Mouse (Mus musculus) CH12F3 (cell line): ENCODE results near the gene Uox.

ENCODE experiments used
- in situ Hi-C: fragments of 300-500 bp; cut with MboI; formaldehyde crosslinking; loops from 2 replicates; pipeline ENCODE4 v1.14.3; 2020; ENCODE audit warnings: low sequenced_read_pairs

Uox gene

DNA sequence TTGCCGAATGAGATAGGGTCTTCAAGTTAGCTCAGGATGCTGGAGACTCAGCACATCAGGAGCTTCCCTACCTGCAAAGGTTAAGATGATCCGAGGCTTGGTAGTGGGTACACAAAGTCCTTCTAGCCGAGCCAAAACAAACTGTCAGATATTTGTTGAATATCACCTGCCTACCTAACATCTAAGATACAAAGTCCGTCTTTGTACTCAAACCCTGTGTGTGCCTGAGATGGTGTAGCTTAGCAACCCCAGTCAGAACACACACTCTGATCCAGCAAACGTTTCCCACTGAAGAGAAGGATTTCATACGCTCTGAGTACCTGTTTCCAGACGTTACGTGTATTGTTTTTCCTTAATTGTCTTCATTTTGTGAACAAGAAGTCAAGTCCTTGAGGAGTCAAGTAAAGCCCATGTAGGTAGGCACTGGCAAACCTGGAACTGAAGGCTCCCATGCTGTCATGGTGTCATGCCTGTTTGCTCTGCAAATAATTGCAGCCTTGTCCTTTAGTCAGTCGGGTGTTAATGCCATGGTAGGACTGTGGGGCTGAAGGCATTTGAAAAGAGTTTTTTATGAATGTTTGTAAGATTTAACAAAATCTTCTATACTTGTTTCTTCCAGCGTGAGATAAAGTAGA is at the start of gene Uox:
Gene Uox, plus strand, starts transcription at position 279 of the 635 bp plus-strand sequence.
- in situ Hi-C loops, result no loop called here

DNA sequence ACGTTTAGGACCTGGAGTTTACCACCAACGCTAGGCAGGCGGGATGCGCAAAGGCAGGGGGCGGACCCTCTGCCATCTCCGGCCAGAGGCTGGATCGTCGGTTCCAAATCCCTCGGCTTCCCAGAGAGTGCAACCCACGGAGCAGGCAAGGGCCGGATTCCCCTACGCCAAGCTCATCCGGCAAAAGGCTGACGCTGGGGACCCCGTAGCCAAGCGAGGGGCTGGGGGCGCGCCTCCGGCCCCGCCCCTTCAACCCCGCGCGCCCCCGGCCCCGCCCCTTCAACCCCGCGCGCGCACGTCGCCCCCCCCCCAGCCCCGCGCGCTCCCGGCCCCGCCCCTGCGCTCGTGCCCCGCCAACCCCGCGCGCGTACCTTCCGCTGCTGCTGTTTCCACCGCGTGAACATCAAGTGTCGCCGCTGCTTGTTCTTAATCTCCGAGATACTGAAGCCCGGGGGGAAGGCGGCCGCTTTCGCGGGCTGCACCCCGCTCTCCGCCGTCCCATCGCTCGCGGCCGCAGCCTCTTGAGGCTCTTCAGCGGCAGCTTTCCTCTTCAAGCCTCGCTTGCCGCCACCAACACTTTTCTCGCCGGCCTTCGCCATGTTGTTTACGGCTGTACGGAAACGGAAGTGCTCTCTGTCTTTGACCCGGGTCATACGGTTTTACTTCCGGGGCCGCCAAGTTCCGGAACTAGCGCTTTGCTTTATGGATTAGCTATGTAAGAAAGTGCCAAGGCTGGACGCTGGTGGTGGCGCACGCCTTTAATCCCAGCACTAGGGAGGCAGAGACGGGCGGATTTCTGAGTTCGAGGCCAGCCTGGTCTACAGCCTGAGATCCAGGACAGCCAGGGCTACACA is 49.2 kb upstream of the Uox start, which contains the start of gene Rpf1:
Gene Rpf1, minus strand, starts transcription at position 632 of the 854 bp plus-strand sequence.
- in situ Hi-C loops, result no loop called here

DNA sequence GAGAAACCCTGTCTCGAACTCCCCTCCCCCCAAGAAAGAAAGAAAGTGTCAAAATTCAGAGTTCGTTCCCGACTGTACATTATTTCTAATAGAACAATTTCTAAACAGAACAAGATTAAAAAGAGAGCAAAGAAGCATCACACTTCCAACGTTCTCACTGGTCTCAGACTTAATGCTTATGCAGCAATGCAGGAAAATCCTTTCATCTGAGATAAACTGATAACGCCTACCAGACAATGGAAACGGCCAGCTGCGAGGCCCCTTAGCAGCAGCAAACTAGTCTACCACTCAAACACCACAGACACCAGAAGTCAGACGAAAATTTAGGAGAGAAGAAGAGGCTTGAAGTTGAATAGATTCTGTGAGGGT is 48.6 kb upstream of the Uox start:
- in situ Hi-C loops, result no loop called here

DNA sequence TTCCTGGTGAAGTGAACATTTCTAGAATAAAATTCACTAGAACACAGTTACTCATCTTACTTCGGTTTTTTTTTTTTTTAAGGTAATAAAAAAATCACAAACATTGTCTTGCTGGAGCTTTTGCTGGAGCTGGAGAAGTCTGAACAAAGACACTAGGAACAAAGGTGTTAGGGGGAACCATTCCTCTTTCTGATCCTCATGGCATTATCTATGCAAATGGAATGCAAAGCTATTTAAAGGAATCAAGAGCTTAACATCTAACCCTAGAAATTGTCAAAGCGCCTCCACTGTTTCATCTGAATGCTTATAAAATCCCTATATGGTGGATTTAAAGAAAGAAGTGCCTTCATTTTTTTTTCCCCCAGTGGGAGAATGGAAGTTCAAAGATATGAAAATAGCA is 41.9 kb upstream of the Uox start:
- in situ Hi-C loops, result no loop called here

DNA sequence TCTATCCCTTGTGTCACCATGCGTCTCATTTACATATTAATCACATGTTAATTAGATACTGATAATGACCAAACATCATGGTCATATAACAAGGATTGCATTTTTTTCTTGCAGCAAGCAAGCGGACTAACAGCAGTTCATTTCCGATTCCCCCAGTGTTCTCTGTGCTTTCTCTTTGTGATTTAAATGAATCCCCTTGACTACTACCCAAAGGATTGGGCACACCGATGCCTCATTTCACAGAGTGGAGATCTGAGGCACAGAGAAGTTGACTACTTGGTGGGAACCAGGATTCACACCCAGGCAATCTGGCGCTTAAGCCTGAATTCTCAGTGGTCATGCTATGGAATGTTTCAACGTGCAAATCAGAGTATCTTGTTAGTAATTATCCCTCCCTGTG is 35.2 kb upstream of the Uox start:
- in situ Hi-C loops, result no loop called here

DNA sequence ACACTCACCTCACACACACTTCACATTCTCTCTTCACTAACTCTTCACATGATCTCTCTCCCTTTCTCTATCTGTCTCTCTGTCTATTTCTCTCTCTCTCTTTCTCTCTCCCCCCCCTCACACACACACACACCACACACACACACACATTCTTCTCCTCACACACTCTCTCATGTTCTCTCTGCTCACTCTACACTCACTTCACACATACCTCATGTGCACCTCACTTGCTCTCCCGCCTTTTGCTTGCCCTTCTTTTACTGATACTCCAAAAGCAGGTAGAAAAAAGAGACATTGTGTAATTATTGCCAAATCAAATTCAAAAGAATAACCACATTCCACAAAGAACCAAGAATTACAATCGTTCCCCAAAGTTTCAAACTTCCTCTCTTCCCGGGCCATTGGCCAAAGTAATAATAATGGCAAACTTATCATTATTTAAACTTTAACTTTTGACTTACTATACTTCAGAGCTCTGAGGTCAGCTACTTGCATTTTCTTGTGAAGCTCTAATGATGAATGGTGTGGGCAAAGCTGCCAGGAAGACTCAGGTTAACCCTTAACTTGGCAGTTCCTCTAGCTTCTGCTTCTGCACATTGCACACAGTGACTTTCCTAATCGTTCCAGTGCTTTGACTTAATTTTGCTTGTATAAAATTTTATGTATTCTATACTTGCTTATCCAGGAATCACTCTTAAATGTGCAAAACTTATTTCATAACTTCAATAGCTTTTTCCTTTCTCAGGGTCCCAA is 29.5 kb upstream of the Uox start:
- in situ Hi-C loops, result no loop called here

DNA sequence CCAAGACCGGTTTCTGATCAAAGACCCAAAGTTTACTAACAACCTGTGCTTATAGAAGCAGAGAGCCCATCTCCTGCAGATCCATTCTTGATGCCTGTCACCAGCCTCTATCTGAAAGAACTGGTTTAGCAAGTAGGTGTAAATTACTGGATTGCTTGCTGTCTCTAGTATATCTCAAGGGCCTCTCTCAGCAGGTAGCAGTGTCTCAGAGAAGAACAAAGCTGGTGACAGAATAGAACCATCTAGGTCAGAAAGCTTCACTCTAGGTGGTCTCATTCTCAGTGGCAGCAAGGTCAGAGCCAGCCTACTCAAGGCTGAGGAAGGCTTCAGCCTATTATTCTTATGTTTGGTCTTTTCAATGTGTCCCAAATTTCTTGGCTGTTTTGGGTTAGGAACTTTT is 26.6 kb upstream of the Uox start:
- in situ Hi-C loops, result no loop called here

DNA sequence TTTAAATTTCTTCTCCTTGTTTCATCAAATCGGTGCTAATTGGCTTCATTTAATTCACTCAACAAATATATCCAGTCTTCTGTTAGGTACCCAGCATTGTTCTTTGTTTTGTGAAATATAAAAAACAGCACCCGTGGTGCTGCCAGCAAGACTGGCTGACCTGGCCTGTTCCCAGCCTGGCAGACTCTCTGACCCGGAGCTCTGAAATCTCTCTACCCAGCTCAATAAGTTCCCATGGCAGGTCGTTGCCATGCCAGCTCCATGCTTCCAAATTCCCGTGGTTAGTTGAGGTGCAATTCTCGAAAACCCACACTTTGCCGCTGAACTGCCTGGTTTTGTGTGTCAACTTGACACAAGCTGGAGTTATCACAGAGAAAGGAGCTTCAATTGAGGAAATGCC is 15.4 kb upstream of the Uox start:
- in situ Hi-C loops, result no loop called here

DNA sequence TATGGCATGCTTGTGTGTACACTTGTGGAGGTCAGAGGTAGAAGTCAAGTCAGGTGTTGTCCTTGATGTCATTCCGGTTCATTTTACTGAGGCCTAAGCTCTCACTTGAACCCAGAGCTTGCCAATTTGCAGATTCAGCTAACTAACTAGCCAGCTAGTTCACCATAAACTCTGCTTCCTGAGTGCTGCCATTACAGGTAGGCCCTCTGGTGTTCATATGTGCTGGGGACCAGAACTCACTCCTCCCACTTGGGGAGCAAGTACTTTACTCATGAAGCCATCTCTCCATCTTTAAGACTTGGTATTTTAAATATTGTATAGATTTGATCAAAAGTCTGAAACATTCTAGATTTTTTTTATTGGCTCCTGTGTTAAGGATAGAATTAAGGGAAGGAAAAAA is 13.7 kb upstream of the Uox start:
- in situ Hi-C loops, result no loop called here

DNA sequence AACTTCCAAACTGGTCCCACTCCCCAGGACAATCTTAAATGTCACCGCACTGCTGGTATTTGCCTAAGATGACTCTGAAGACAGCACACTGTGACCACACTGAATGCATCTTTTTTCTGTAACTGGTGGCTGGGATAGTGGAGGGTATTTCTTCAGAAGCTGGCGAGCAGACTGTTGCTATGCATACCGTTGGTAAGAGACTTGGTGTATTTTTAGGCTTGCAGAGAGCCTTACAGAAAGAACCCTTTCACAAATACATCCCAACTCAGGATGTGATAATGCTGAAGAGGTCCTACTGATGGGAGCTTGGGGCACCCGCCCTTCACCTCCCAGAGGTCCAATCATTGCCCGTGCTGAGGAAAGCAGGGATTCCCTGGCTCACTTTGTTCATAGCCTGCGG is 12.7 kb upstream of the Uox start:
- in situ Hi-C loops, result no loop called here

DNA sequence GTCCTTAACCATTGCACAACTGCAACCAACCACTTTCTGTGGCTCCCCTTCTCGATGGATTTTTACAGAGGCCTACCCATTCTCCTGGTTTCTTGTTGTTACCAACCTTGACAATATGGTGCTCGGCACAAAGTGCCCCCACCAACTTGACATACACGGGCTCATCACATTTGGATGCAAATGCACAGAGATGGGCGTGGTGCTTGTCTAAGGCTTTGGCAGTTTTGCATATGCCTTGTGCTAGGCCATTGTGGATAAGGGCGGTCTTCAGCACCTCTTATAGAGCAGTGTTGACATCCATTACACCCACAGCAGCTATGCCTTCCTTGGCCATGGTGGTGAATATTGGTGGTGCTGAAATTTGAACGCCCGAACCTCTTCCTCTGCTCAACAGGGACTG is 7.3 kb upstream of the Uox start:
- in situ Hi-C loops, result loop anchor here (10.0 kb wide), 2 partner anchors 222 to 342 kb away; no protein-coding TSS in a partner anchor

DNA sequence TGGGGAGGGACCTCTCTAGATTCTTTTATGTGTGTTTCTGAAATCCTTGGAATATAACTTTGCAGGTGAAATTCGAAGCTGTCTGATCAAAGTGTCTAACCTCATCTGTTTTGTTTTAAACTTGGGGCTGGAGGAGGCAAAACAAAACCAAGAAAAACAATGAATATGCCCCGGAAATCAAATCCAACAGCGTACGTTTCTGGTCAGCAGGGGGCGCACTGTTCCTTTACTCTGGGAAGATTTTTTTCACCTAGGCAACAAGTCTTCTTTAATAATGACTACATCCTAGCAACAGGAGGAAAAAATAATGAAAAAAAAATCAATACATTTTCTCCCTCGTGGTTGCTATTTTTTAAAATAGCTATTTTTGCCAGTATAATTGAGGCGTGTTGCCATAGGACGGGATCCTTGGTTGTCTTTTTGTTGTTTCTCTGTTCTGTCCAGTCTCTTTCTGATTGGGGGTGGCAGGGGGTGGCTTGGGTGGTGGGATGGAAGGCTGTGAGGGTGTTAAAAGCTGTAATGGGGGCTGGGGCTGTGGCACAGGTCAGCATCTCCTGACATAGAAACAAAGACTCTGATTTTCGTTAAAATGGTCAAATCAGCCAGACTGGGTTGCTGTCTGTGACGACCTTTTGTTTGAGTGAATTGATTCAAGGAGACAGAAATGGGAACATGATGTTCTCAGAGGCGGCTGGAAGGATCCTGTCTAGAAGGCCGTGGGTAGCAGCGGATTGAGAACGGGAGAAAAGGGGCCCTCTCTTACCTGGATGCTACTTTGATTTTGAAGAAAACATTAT is 5.8 kb upstream of the Uox start:
- in situ Hi-C loops, result loop anchor here (10.0 kb wide), 2 partner anchors 220 to 340 kb away; no protein-coding TSS in a partner anchor

DNA sequence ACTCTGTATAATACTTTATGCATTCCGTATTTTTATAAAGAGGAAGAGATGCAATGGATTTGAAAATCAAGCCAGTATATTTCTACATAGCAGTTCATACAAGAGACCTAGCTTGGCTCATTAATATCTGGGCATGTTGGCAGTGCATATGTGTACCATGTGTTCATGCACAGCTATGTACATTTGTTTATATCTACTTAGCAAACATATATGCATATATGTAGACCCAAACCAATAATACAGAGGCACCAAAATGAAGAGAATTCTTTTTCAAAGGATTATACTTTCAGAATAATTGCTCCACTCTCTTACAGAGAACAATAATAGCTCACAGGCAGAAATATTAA is 5.2 kb upstream of the Uox start:
- in situ Hi-C loops, result loop anchor here (10.0 kb wide), 2 partner anchors 220 to 340 kb away; no protein-coding TSS in a partner anchor

DNA sequence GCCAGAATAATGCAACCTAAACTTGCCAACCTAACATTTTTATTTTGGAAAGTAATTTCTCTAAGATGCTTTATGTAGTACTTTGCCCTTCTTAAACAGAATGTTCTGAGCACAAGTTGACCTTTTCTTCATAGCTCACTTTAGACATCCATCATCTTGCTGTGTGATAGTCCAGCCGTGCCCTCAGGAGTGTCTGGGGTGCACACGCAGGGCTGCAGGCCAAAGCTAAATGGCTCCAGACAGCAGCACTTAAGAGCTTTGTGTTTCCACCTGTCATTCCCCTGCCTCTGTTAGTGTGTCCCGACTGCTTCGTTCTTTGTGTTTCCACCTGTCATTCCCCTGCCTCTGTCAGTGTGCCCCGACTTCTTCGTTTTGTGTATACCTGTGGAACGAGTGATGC is 2.9 kb upstream of the Uox start:
- in situ Hi-C loops, result loop anchor here (10.0 kb wide), 2 partner anchors 217 to 337 kb away; no protein-coding TSS in a partner anchor

DNA sequence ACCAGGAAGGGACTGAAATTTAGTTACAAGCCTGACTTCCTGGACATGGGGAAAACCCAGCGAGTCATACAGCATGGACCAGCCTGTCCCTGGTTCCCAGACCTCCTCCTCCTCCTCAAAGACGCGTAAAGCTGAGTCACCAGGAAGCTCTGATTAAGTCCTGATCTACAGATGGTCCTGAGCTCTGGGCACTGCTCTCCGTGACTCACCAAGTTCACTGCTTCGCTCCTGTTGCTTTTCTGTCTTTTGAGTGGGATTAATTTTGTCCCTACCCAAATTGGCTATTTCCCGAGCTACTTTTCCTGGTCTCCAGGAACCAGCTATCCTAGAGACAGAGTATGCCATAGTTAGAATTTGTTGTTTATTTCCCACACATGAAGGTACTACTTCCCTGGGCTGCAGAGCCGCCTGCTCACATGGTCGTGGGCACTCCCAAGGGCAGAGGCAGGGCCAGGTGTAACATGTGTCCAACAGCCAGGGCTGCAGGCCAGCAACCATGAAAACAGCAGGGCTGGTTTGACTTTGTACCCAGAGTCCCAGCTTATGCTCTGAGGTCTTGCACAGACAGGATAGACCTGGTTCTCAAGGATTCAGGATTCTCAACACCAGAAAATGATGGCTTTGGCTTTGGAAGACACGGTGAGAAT is 2.2 kb upstream of the Uox start:
- in situ Hi-C loops, result loop anchor here (10.0 kb wide), 2 partner anchors 217 to 337 kb away; no protein-coding TSS in a partner anchor

DNA sequence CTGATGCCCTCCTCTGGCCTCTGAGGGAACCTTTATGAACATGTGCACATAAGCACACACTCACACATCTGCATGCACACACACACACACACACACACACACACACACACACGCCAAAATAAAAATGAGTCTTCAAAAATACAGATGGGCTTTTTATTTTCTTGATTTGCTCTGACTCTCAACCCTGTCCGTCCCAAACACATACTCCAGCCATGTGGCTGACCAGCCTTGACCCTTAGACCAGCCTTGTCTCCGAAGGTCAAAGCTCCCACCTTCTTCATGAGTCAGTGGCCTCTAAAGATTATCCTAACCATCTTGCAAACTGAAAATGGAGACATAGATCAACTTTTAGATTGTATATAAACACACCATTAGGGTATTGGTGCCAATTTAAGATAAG is 632 bp upstream of the Uox start:
- in situ Hi-C loops, result loop anchor here (10.0 kb wide), 2 partner anchors 215 to 335 kb away; no protein-coding TSS in a partner anchor

DNA sequence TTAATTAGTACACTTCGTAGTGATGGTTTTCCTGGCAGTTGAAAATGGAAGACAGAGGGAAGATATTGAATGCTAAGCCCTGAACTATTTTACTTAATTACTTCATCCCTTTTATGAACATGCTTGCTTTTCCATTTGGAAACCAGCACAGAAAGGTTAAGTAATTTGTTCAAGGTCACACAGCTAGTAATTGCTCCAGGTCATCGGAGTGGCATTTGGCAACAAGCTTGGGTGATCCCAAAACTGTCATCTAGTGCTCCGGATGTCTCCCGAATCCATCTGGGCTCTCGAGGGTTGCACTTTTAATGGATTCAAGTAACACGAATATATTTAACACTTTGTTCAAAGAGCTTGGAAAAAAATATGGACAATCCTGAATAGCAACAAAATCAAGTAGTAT is 713 bp downstream of the Uox start:
- in situ Hi-C loops, result no loop called here

DNA sequence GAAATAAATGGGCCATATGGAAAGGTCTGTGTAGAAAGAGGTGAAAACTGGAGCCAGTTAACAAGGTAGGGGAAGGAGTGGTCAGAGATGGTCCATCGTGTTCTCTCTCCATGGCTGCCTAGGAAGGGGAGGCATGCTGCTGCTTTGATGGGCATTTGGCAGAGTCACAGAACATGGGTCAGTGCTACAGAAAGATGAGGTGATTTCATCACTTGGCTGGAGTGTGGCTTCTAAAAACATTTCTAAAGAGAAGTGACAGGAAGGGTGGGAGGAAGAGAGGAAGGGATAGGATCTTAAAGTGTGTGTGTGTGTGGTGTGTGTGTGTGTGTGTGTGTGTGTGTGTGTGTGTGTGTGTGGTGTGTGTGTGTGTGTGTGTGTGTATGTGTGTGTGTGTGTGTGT is 1.1 kb downstream of the Uox start:
- in situ Hi-C loops, result no loop called here

DNA sequence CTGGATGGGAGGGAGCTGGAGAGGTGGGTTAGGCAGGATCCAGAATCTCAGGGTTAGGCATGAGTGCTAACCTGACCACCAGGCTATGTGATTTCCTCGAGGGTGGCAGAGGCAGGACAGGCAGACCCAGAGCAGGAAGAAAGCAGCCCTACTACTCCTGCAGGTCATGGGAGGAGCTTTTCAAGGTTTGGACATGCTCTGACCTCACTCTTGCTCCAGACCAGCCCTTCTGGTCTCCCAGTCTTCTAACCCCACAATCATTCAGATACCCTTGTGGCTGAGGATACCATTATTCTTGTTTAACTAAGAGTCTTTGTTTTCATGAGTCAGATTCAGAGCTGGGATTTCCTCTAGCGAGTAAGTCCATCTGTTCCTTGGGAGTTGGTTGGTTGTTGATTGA is 7.4 kb downstream of the Uox start:
- in situ Hi-C loops, result no loop called here

DNA sequence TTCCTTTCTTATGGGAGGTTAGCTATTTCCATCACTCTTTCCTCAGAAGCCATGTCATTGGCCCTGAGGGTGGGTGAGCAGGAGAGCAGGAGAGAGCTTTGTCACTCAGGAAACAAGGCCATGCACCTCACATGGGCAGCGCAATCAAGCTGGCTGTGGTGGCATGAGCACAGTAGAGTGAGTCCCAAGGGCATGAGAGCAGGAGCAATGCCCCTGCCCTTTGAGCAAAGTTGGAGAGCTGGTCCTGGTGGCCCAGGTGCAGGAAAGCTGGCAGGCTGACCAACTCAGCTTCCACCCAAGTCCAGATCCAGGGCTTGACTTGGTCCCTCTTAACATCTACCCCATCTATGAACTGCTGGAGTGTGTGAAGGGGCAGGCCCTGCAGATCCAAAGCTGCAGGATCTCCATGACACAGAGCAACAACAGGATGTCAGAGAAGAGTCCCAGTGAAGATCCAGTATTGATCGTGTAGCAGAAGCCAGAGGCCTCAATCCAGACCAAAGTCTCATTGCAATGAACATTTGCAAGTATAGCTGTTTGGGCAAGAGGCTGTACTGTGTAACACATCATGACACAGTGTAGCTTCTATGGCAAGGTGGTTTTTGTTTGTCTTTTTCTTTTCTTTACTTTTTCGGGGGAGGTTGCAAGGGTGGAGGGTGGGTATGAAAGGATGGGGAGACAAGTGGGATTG is 10.0 kb downstream of the Uox start:
- in situ Hi-C loops, result no loop called here
